Mouse (Mus musculus) kidney, adult 2 months (tissue): ENCODE results near the gene Plekhf1. TPM values are rescaled to one million over a fixed set of nuclear protein-coding genes. Genes with fewer than 3 reads are reported as not detected.
A peak's percentile ranks its signal among the peaks of the same experiment; 100 is the strongest.

Experiments used
- DNase-seq: peaks from one replicate; pipeline ENCODE4 v3.0.0; 2021
- H3K27ac ChIP-seq: fragments of 200-500 bp; 2 replicates; pipeline ENCODE4 v1.5.1; 2012; ENCODE audit warnings: low read depth, low read length, control low read depth, inconsistent platforms; ENCODE audit not compliant: insufficient read depth
- H3K27me3 ChIP-seq: fragments of 200-500 bp; replicated peaks from 2 replicates; pipeline ENCODE4 v1.6.1; 2012; ENCODE audit warnings: mild to moderate bottlenecking, moderate library complexity, low read length, inconsistent platforms; ENCODE audit not compliant: control insufficient read depth, insufficient read depth
- H3K36me3 ChIP-seq: fragments of 200-500 bp; 2 replicates; pipeline ENCODE4 v1.6.1; 2012; ENCODE audit warnings: mild to moderate bottlenecking, moderate library complexity, low read length, inconsistent platforms; ENCODE audit not compliant: control insufficient read depth, insufficient read depth
- H3K4me1 ChIP-seq: fragments of 200-500 bp; 2 replicates; pipeline ENCODE4 v1.6.1; 2011; ENCODE audit warnings: low read length; ENCODE audit not compliant: control insufficient read depth, insufficient read depth
- H3K4me3 ChIP-seq: fragments of 200-500 bp; 2 replicates; pipeline ENCODE4 v1.5.1; 2011; ENCODE audit warnings: mild to moderate bottlenecking, low read depth, low read length, control low read depth; ENCODE audit not compliant: insufficient read depth
- CTCF ChIP-seq: fragments of 200-500 bp; conservative IDR thresholded peaks from 2 replicates; pipeline ENCODE4 v1.5.1; 2011; ENCODE audit warnings: low read depth, mild to moderate bottlenecking, control low read depth, low read length, moderate library complexity, mixed read lengths; ENCODE audit not compliant: insufficient read depth, insufficient read length
- POLR2A ChIP-seq: fragments of 200-500 bp; IDR thresholded peaks from one replicate; pipeline ENCODE4 v1.6.1; 2011; ENCODE audit warnings: low read depth, low read length, control low read depth
- WGBS: fragments of 180-500 bp; shearing (Covaris S2); methylation state at CpG from one replicate; pipeline ENCODE4 v1.1.7; 2018; 5-methylcytosine and 5-hydroxymethylcytosine counted together
- polyA plus RNA-seq: library from polyadenylated mRNA; depleted of rRNA; stranded (reverse); fragments of >200 nt; gene quantifications from 2 replicates; pipeline ENCODE4 v1.2.3, GENCODE M21; 2012

Gene Plekhf1
- polyA plus RNA-seq, 1 experiment = 6.3 TPM

DNA sequence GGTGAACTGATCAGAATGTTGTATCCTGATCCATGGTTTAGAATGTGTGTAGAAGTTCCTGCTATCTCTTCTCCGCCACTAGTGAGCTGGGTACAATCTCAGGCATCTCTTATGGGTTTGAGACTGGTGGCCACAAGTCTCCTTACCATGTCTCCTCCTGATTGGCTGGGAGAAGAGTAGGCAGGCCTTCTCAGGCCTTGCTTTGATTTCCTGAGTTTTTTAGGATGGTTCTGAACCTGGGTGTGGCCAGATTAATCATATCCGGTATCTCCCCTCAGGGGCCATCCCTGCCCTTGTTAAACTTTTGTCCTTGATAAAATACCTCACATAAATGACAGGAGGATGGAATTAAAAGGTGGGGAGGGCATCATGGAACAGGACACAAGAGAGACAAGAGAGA lies 31.8 kb upstream of the Plekhf1 start:
- H3K27ac ChIP-seq = no peak overlapping the region
- no peak overlapping the region for H3K4me3 ChIP-seq
- H3K36me3 ChIP-seq = peaks cover 2% of the 10 kb centered on the region
- TF ChIP-seq CTCF (no peak), POLR2A (no peak)
- no peaks in the 10 kb centered on the region for H3K27me3 ChIP-seq
- no peak for DNase-seq
- 89% methylated on average over 2 of the region's 2 CpGs for WGBS
- H3K4me1 ChIP-seq = no peaks in the 10 kb centered on the region

GRCm38 (mm10) chr7:38253441-38253840 lies 25.6 kb upstream of the Plekhf1 start:
- Histone ChIP-seq H3K27ac (no peak overlapping the region), H3K4me1 (no peaks in the 10 kb centered on the region), H3K4me3 (no peak overlapping the region), H3K27me3 (no peaks in the 10 kb centered on the region), H3K36me3 (no peaks in the 10 kb centered on the region)
- TF ChIP-seq CTCF = no peak
- TF ChIP-seq POLR2A = no peak
- no peak for DNase-seq

- no peaks in the 10 kb centered on the region for H3K4me1 ChIP-seq
- H3K27me3 ChIP-seq = no peaks in the 10 kb centered on the region
- H3K27ac ChIP-seq = no peak overlapping the region
- H3K4me3 ChIP-seq = no peak overlapping the region
- TF ChIP-seq CTCF (no peak), POLR2A (no peak)
- 25% methylated on average over 5 of the region's 5 CpGs for WGBS
- peak; percentile 20 for DNase-seq
- H3K36me3 ChIP-seq = no peaks in the 10 kb centered on the region
Observed at GRCm38 (mm10) chr7:38251494-38252216, 23.8 kb upstream of the Plekhf1 start.

- H3K4me3 ChIP-seq = no peak overlapping the region
- 83% methylated on average over 4 of the region's 4 CpGs for WGBS
Observed at GRCm38 (mm10) chr7:38242417-38242816, 14.6 kb upstream of the Plekhf1 start.

GRCm38 (mm10) chr7:38237140-38237539 lies 9.3 kb upstream of the Plekhf1 start:
- no peak for TF ChIP-seq CTCF
- no peak for TF ChIP-seq POLR2A
- no peaks in the 10 kb centered on the region; the same call in 1 of the 2 replicates for H3K4me1 ChIP-seq
- no peak overlapping the region for H3K4me3 ChIP-seq
- H3K27me3 ChIP-seq = no peaks in the 10 kb centered on the region
- H3K36me3 ChIP-seq = no peaks in the 10 kb centered on the region
- DNase-seq = no peak
- no peak overlapping the region for H3K27ac ChIP-seq

More at GRCm38 (mm10) chr7:38242417-38242816, 14.6 kb upstream of the Plekhf1 start:
- Histone ChIP-seq H3K4me1 (no peaks in the 10 kb centered on the region), H3K27ac (no peak overlapping the region), H3K36me3 (no peaks in the 10 kb centered on the region), H3K27me3 (no peaks in the 10 kb centered on the region)
- no peak for DNase-seq
- TF ChIP-seq POLR2A (no peak), CTCF (no peak)

GRCm38 (mm10) chr7:38236400-38237105 lies 8.7 kb upstream of the Plekhf1 start:
- H3K27ac ChIP-seq = no peak overlapping the region
- TF ChIP-seq POLR2A (no peak), CTCF (no peak)
- no peaks in the 10 kb centered on the region for H3K36me3 ChIP-seq
- no peaks in the 10 kb centered on the region; the same call in 1 of the 2 replicates for H3K4me1 ChIP-seq
- 35% methylated on average over 11 of the region's 11 CpGs for WGBS
- no peak overlapping the region for H3K4me3 ChIP-seq
- H3K27me3 ChIP-seq = no peaks in the 10 kb centered on the region
- peak; percentile 74 for DNase-seq

GRCm38 (mm10) chr7:38230285-38230684 lies 2.5 kb upstream of the Plekhf1 start:
- H3K4me1 ChIP-seq = peaks cover 1% of the 10 kb centered on the region; the same call in 1 of the 2 replicates
- TF ChIP-seq POLR2A = no peak
- no peak for TF ChIP-seq CTCF
- no peak overlapping the region for H3K27ac ChIP-seq
- 43% methylated on average over 8 of the region's 8 CpGs for WGBS
- H3K36me3 ChIP-seq = no peaks in the 10 kb centered on the region
- H3K27me3 ChIP-seq = no peaks in the 10 kb centered on the region
- DNase-seq = peak; percentile 63
- H3K4me3 ChIP-seq = no peak overlapping the region
